Mouse (Mus musculus): ENCODE results near the gene Omp. TPM values are rescaled to one million over a fixed set of nuclear protein-coding genes. Genes with fewer than 3 reads are reported as not detected.

Gene Omp
- polyA plus RNA-seq, 1 experiment from 2014 or later = 2.1 TPM

- Histone ChIP-seq H3K9me3 (replicated peaks; ENCODE audit: control insufficient read depth, low read length) (no peaks in the 10 kb centered on the region), H3K9ac (ENCODE audit: low read length) (peak overlapping the region; percentile 40), H3K4me2 (ENCODE audit: low read depth, low read length) (no peak overlapping the region), H3K4me3 (replicated peaks; ENCODE audit: low read length) (no peak overlapping the region), H3K36me3 (ENCODE audit: control insufficient read depth, insufficient read depth, low read length) (no peaks in the 10 kb centered on the region), H3K27ac (ENCODE audit: low read length) (peak overlapping the region; percentile 3; the same call in 1 of the 2 replicates), H3K4me1 (ENCODE audit: control insufficient read depth, insufficient read depth, low read length) (no peaks in the 10 kb centered on the region), H3K27me3 (ENCODE audit: control insufficient read depth, insufficient read depth, low read length) (no peaks in the 10 kb centered on the region)
- ATAC-seq (ENCODE audit: insufficient read depth, low FRiP score) = peak; percentile 15; the same call in 1 of the 2 replicates
- 50% methylated on average over 16 of the region's 16 CpGs for WGBS
Observed at GRCm38 (mm10) chr7:98104481-98105435, 40.5 kb downstream of the Omp start.

DNA sequence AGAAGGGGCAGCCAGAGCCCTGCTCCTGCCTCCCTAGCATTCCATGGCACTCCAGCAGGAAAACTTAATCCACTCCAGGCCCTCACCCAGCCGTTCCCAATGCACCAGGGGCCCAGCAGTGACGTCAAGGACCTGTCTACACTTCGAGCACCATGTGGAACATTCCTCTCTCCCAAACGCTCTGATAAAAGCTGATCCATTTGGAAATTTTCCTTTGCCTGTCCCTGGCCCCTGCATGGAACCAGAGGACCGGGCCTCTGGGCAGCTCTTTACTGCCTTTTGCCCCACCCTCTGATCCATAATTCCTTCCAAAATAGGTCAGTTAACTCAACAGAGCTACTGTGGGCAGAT is 41.4 kb downstream of the Omp start:
- 0 out of 2 replicates have a peak overlapping the region, but pooled peaks have one; percentile 40 for H3K9ac ChIP-seq (ENCODE audit: low read length)
- 73% methylated on average over 5 of the region's 5 CpGs for WGBS
- H3K27ac ChIP-seq (ENCODE audit: low read length) = peak overlapping the region; percentile 3; the same call in 1 of the 2 replicates
- H3K9me3 ChIP-seq (replicated peaks; ENCODE audit: control insufficient read depth, low read length) = no peaks in the 10 kb centered on the region
- H3K4me3 ChIP-seq (replicated peaks; ENCODE audit: low read length) = no peak overlapping the region
- ATAC-seq (ENCODE audit: insufficient read depth, low FRiP score) = no peak; the same call in 1 of the 2 replicates
- H3K27me3 ChIP-seq (ENCODE audit: control insufficient read depth, insufficient read depth, low read length) = no peaks in the 10 kb centered on the region
- H3K4me1 ChIP-seq (ENCODE audit: control insufficient read depth, insufficient read depth, low read length) = no peaks in the 10 kb centered on the region
- H3K36me3 ChIP-seq (ENCODE audit: control insufficient read depth, insufficient read depth, low read length) = no peaks in the 10 kb centered on the region
- no peak overlapping the region for H3K4me2 ChIP-seq (ENCODE audit: low read depth, low read length)

- ATAC-seq (ENCODE audit: insufficient read depth, low FRiP score) = peak; percentile 23
- 13% methylated on average over 26 of the region's 26 CpGs for WGBS
- Histone ChIP-seq H3K27ac (ENCODE audit: low read length) (peak overlapping the region; percentile 62), H3K9me3 (replicated peaks; ENCODE audit: control insufficient read depth, low read length) (no peaks in the 10 kb centered on the region), H3K4me3 (replicated peaks; ENCODE audit: low read length) (peak overlapping the region; percentile 36), H3K9ac (ENCODE audit: low read length) (peak overlapping the region; percentile 67), H3K4me1 (ENCODE audit: control insufficient read depth, insufficient read depth, low read length) (no peaks in the 10 kb centered on the region), H3K27me3 (ENCODE audit: control insufficient read depth, insufficient read depth, low read length) (no peaks in the 10 kb centered on the region), H3K36me3 (ENCODE audit: control insufficient read depth, insufficient read depth, low read length) (no peaks in the 10 kb centered on the region), H3K4me2 (ENCODE audit: low read depth, low read length) (peak overlapping the region; percentile 54)
Observed at GRCm38 (mm10) chr7:98103002-98103941, 42.0 kb downstream of the Omp start.

- H3K4me2 ChIP-seq (ENCODE audit: low read depth, low read length) = no peak overlapping the region
- no peak overlapping the region for H3K4me3 ChIP-seq (replicated peaks; ENCODE audit: low read length)
- H3K27me3 ChIP-seq (ENCODE audit: control insufficient read depth, insufficient read depth, low read length) = no peaks in the 10 kb centered on the region
- H3K36me3 ChIP-seq (ENCODE audit: control insufficient read depth, insufficient read depth, low read length) = 0 out of 2 replicates have a peak, but pooled peaks cover 1% of the 10 kb centered on the region
- H3K4me1 ChIP-seq (ENCODE audit: control insufficient read depth, insufficient read depth, low read length) = no peaks in the 10 kb centered on the region
- H3K9ac ChIP-seq (ENCODE audit: low read length) = peak overlapping the region; percentile 67
- 97% methylated on average over 11 of the region's 11 CpGs for WGBS
- H3K27ac ChIP-seq (ENCODE audit: low read length) = peak overlapping the region; percentile 62
- H3K9me3 ChIP-seq (replicated peaks; ENCODE audit: control insufficient read depth, low read length) = no peaks in the 10 kb centered on the region
- no peak for ATAC-seq (ENCODE audit: insufficient read depth, low FRiP score)
Observed at GRCm38 (mm10) chr7:98102488-98102887, 42.8 kb downstream of the Omp start.

- WGBS = 91% methylated on average over 8 of the region's 8 CpGs
Observed at GRCm38 (mm10) chr7:98097557-98097956, 47.7 kb downstream of the Omp start.

GRCm38 (mm10) chr7:98095852-98096251 is 49.5 kb downstream of the Omp start:
- Histone ChIP-seq H3K9ac (ENCODE audit: low read length) (no peak overlapping the region), H3K4me2 (ENCODE audit: low read depth, low read length) (no peak overlapping the region), H3K4me1 (ENCODE audit: control insufficient read depth, insufficient read depth, low read length) (no peaks in the 10 kb centered on the region), H3K9me3 (replicated peaks; ENCODE audit: control insufficient read depth, low read length) (no peaks in the 10 kb centered on the region), H3K4me3 (replicated peaks; ENCODE audit: low read length) (no peak overlapping the region), H3K27me3 (ENCODE audit: control insufficient read depth, insufficient read depth, low read length) (no peaks in the 10 kb centered on the region), H3K27ac (ENCODE audit: low read length) (no peak overlapping the region), H3K36me3 (ENCODE audit: control insufficient read depth, insufficient read depth, low read length) (peaks cover 8% of the 10 kb centered on the region)
- 93% methylated on average over 4 of the region's 4 CpGs for WGBS
- ATAC-seq (ENCODE audit: insufficient read depth, low FRiP score) = no peak

More at GRCm38 (mm10) chr7:98097557-98097956, 47.7 kb downstream of the Omp start:
- Histone ChIP-seq H3K27ac (ENCODE audit: low read length) (no peak overlapping the region), H3K9ac (ENCODE audit: low read length) (no peak overlapping the region), H3K36me3 (ENCODE audit: control insufficient read depth, insufficient read depth, low read length) (peaks cover 8% of the 10 kb centered on the region), H3K27me3 (ENCODE audit: control insufficient read depth, insufficient read depth, low read length) (no peaks in the 10 kb centered on the region), H3K4me3 (replicated peaks; ENCODE audit: low read length) (no peak overlapping the region), H3K4me2 (ENCODE audit: low read depth, low read length) (no peak overlapping the region), H3K4me1 (ENCODE audit: control insufficient read depth, insufficient read depth, low read length) (no peaks in the 10 kb centered on the region), H3K9me3 (replicated peaks; ENCODE audit: control insufficient read depth, low read length) (no peaks in the 10 kb centered on the region)
- no peak for ATAC-seq (ENCODE audit: insufficient read depth, low FRiP score)

Other genes starting within 250 kb of the Omp start
- not detected in 2 replicates for gene Gdpd4, start 225.5 kb downstream of the Omp start, polyA plus RNA-seq (2015; fragmentation: Nextera tagmentation; extraction: Ambion mirVana)
- 10.9 and 11.4 TPM in 2 replicates for gene Myo7a, start 26.0 kb downstream of the Omp start, polyA plus RNA-seq (2015; fragmentation: Nextera tagmentation; extraction: Ambion mirVana)
- 24.5 and 34.3 TPM in 2 replicates for gene Capn5, start 32.8 kb upstream of the Omp start, polyA plus RNA-seq (2015; fragmentation: Nextera tagmentation; extraction: Ambion mirVana)
- not detected in 2 replicates for gene B3gnt6, start 54.0 kb upstream of the Omp start, polyA plus RNA-seq (2015; fragmentation: Nextera tagmentation; extraction: Ambion mirVana)
- 28.8 and 34.4 TPM in 2 replicates for gene Acer3, start 175.7 kb upstream of the Omp start, polyA plus RNA-seq (2015; fragmentation: Nextera tagmentation; extraction: Ambion mirVana)
- gene Tsku, start 215.8 kb upstream of the Omp start, polyA plus RNA-seq (2015; fragmentation: Nextera tagmentation; extraction: Ambion mirVana) = 9.9 and 11.5 TPM in 2 replicates

Data from stomach, embryonic 16.5 days (tissue).